Mouse (Mus musculus) CD4-positive, CD25-positive, alpha-beta regulatory T cell (primary cell): ENCODE measurements around the gene Gm8653. TPM values are rescaled to one million over a fixed set of nuclear protein-coding genes. Genes with fewer than 3 reads are reported as not detected.

Experiments
- polyA plus RNA-seq: library from polyadenylated mRNA; unstranded; fragments of 100-300 nt; shearing (Covaris generic); gene quantifications from one replicate; pipeline ENCODE4 v1.2.1, GENCODE M21; 2017

The Gm8653 gene
- polyA plus RNA-seq, result not detected

DNA sequence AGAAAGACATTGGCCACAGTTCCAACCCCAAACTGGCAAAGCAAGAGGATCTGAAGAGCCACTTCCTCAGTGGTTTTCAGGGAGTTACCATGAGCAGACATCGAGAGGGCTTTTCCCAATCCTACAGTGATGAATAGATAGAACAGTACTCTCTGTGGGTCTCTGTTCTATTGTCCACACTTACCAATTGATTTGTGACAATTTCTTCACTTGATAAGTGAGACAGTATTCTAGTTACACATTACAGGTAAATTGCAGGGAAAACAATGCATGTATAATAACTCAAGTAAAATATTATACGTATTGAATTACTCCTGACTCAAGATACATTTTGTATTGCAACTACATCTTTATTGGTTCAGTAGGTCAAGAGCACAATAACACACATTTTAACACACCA is at the start of gene Gm8653:
Gene Gm8653, minus strand, starts transcription at position 101 of the 400 bp plus-strand sequence.

DNA sequence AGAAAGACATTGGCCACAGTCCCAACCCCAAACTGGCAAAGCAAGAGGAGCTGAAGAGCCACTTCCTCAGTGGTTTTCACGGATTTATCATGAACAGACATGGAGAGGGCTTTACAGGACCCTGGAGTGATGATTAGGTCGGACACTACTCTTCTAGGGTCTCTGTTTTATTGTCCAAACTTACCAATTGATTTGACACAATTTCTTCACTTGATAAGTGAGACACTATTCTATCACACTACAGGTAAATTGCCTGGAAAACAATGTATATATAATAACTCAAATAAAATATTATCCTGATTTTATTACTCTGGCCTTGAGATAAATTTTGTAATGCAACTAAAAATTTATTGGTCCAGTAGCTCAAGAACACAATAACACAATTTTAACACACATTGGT is 28.3 kb upstream of the Gm8653 start, which contains the start of gene Gm8453:
Gene Gm8453, minus strand, starts transcription at position 101 of the 400 bp plus-strand sequence.

DNA sequence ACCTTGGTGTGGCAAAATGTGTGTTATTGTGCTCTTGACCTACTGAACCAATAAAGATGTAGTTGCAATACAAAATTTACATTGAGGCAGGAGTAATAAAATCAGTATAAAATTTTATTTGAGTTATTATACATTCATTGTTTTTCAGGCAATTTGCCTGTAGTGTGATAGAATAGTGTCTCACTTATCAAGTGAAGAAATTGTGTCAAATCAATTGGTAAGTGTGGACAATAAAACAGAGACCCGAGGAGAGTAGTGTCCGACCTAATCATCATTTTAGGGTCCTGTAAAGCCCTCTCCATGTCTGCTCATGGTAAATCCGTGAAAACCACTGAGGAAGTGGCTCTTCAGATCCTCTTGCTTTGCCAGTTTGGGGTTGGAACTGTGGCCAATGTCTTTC is 12.0 kb downstream of the Gm8653 start, which contains the start of gene Vmn1r143:
Gene Vmn1r143, plus strand, starts transcription at position 301 of the 400 bp plus-strand sequence.

DNA sequence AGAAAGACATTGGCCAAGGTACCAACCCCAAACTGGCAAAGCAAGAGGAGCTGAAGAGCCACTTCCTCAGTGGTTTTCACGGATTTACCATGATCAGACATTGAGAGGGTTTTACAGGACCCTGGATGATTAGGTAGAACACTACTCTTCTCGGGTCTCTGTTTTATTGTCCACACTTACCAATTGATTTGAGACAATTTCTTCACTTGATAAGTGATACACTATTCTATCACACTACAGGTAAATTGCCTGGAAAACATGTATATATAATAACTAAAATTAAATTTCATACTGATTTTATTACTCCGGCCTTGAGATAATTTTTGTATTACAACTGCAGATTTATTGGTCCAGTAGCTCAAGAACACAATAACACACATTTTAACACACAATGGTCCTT is 37.1 kb downstream of the Gm8653 start, which contains the start of gene Vmn1r142:
Gene Vmn1r142, minus strand, starts transcription at position 101 of the 400 bp plus-strand sequence.

Other genes starting within 250 kb of the Gm8653 start
- gene Vmn1r137, start 206.7 kb downstream of the Gm8653 start, polyA plus RNA-seq, result not detected
- not detected for gene Vmn1r138, start 172.4 kb downstream of the Gm8653 start, polyA plus RNA-seq
- not detected for gene Gm6176, start 145.0 kb downstream of the Gm8653 start, polyA plus RNA-seq
- gene Vmn1r139, start 132.2 kb downstream of the Gm8653 start, polyA plus RNA-seq, result not detected
- not detected for gene Gm16451, start 83.0 kb downstream of the Gm8653 start, polyA plus RNA-seq
- not detected for gene Gm10666, start 66.5 kb downstream of the Gm8653 start, polyA plus RNA-seq
- not detected for gene Vmn1r142, start 37.2 kb downstream of the Gm8653 start, polyA plus RNA-seq
- not detected for gene Vmn1r143, start 11.9 kb downstream of the Gm8653 start, polyA plus RNA-seq
- gene Gm8453, start 28.2 kb upstream of the Gm8653 start, polyA plus RNA-seq, result not detected
- gene Gm4187, start 128.5 kb upstream of the Gm8653 start, polyA plus RNA-seq, result not detected
- not detected for gene Gm8660, start 169.8 kb upstream of the Gm8653 start, polyA plus RNA-seq
- not detected for gene Vmn1r148, start 212.3 kb upstream of the Gm8653 start, polyA plus RNA-seq
- gene Vmn1r149, start 237.0 kb upstream of the Gm8653 start, polyA plus RNA-seq, result not detected